Comparison of ENCODE assay signal across 18 mouse cellular contexts in the genomic region with DNA sequence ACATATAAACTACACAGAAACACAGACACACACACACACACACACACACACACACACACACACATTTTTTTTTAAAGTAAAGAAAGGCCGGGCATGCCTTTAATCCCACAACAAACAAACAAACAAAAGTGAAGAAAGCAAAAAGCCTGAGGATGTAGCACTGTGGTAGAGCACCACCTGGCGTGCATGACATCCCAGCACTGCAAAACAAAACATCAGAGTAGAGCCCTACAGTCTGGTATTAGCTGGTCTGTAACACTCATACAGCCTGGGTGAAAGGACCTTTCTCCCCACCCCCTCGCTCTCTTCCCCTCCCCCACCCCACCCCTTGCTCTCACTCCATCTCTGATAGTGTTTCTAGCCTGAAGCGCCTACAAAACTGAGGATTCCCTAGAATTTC. TPM values are rescaled to one million over a fixed set of nuclear protein-coding genes. Genes with fewer than 3 reads are reported as not detected.
DNase-seq lines count a peak whose midpoint lies in the region; ATAC-seq and TF ChIP-seq lines count a peak whose summit lies in the region.
"Had no signal": no experiment of that assay in that cellular context is flagged by ENCODE, and none has a peak within 500 bp of the region (broad histone marks: within the 10 kb centered on the region; RNA-seq: fewer than 3 reads in every experiment).

No protein-coding gene starts in this region.

- no peak overlapping the region for H3K4me3 ChIP-seq in intestine, postnatal 0 days (ENCODE audit: low read depth, low read length)
- no peak overlapping the region for H3K4me3 ChIP-seq in intestine, embryonic 16.5 days (ENCODE audit: low read length)
- no peak overlapping the region for H3K4me3 ChIP-seq in lung, embryonic 14.5 days (ENCODE audit: low read depth, low read length)
- H3K4me3 ChIP-seq: embryonic facial prominence, embryonic 13.5 days; forebrain, embryonic 15.5 days; gastrocnemius, adult 2 months; heart, embryonic 12.5 days; hindbrain, embryonic 10.5 days; hindbrain, embryonic 15.5 days had no signal

- no peak overlapping the region for H3K27ac ChIP-seq in intestine, postnatal 0 days (ENCODE audit: low read depth, low read length)
- H3K27ac ChIP-seq in intestine, embryonic 16.5 days (ENCODE audit: low read length) = no peak overlapping the region
- H3K27ac ChIP-seq in lung, embryonic 14.5 days (ENCODE audit: low read depth) = no peak overlapping the region
- H3K27ac ChIP-seq: embryonic facial prominence, embryonic 13.5 days; forebrain, embryonic 15.5 days; gastrocnemius, adult 2 months; hindbrain, embryonic 10.5 days; hindbrain, embryonic 15.5 days had no signal

- WGBS in intestine, postnatal 0 days = 25% methylated on average over 4 of the region's 4 CpGs
- WGBS in intestine, embryonic 16.5 days = 26% methylated on average over 4 of the region's 4 CpGs
- WGBS in lung, embryonic 14.5 days = 20% methylated on average over 4 of the region's 4 CpGs

- H3K27me3 ChIP-seq in intestine, postnatal 0 days (replicated peaks; ENCODE audit: control insufficient read depth, insufficient read depth, low read length) = peaks cover 6% of the 10 kb centered on the region; the same call in 1 of the 2 replicates
- H3K27me3 ChIP-seq in intestine, embryonic 16.5 days (replicated peaks; ENCODE audit: control insufficient read depth, insufficient read depth, low read length) = peaks cover 21% of the 10 kb centered on the region; the same call in 1 of the 2 replicates
- H3K27me3 ChIP-seq in lung, embryonic 14.5 days (ENCODE audit: insufficient read depth, low read length) = peaks cover 19% of the 10 kb centered on the region

- DNase-seq in lung, embryonic 14.5 days = no peak
- no peak for DNase-seq in lung, postnatal 4 days
- peak; percentile 77 for DNase-seq in ES-CJ7 (ENCODE audit: low read depth, low spot score)
- DNase-seq in ZHBTc4 (ENCODE audit: low read depth, low spot score) = peak; percentile 57
- DNase-seq in frontal cortex, postnatal 14 days (ENCODE audit: low spot score in 2 of 2) = no peak
- DNase-seq: adrenal gland, adult 2 months; adrenal gland, postnatal 25 days; cerebellum, adult 18-20 months; gastrocnemius, adult 2 months; gastrocnemius, postnatal 25 days had no signal

- H3K4me1 ChIP-seq in intestine, postnatal 0 days (replicated peaks; ENCODE audit: control insufficient read depth, insufficient read depth, low read length) = no peaks in the 10 kb centered on the region
- no peaks in the 10 kb centered on the region for H3K4me1 ChIP-seq in intestine, embryonic 16.5 days (ENCODE audit: control insufficient read depth, insufficient read depth, low read length)
- H3K4me1 ChIP-seq in lung, embryonic 14.5 days (ENCODE audit: insufficient read depth) = no peaks in the 10 kb centered on the region
- H3K4me1 ChIP-seq: embryonic facial prominence, embryonic 13.5 days; heart, embryonic 12.5 days had no signal

- no peaks in the 10 kb centered on the region for H3K9me3 ChIP-seq in intestine, postnatal 0 days (ENCODE audit: control insufficient read depth)
- no peaks in the 10 kb centered on the region for H3K9me3 ChIP-seq in intestine, embryonic 16.5 days (ENCODE audit: control insufficient read depth, low read length)
- no peaks in the 10 kb centered on the region for H3K9me3 ChIP-seq in lung, embryonic 14.5 days (ENCODE audit: low read depth, low read length)
- H3K9me3 ChIP-seq: embryonic facial prominence, embryonic 13.5 days; forebrain, embryonic 15.5 days; heart, embryonic 12.5 days; hindbrain, embryonic 10.5 days; hindbrain, embryonic 15.5 days had no signal

- no peak overlapping the region for H3K9ac ChIP-seq in intestine, postnatal 0 days (ENCODE audit: low read depth, low read length)
- H3K9ac ChIP-seq in intestine, embryonic 16.5 days (ENCODE audit: low read depth, low read length) = no peak overlapping the region
- no peak overlapping the region for H3K9ac ChIP-seq in lung, embryonic 14.5 days
- H3K9ac ChIP-seq: forebrain, embryonic 15.5 days; heart, embryonic 12.5 days; hindbrain, embryonic 15.5 days had no signal

- no peaks in the 10 kb centered on the region for H3K36me3 ChIP-seq in intestine, postnatal 0 days (ENCODE audit: control insufficient read depth, insufficient read depth)
- H3K36me3 ChIP-seq in intestine, embryonic 16.5 days (ENCODE audit: control insufficient read depth, insufficient read depth, low read length) = no peaks in the 10 kb centered on the region
- H3K36me3 ChIP-seq in lung, embryonic 14.5 days (ENCODE audit: insufficient read depth) = no peaks in the 10 kb centered on the region
- H3K36me3 ChIP-seq: embryonic facial prominence, embryonic 13.5 days; heart, embryonic 12.5 days; hindbrain, embryonic 10.5 days had no signal

- no peak for ATAC-seq in intestine, postnatal 0 days
- ATAC-seq in intestine, embryonic 16.5 days = no peak
- no peak for ATAC-seq in lung, embryonic 14.5 days (ENCODE audit: insufficient read depth)
- ATAC-seq: forebrain, embryonic 15.5 days; inflammation-experienced regulatory T-cells, adult 6 months had no signal

- TF ChIP-seq CTCF in intestine, postnatal 0 days (IDR thresholded peaks at IDR 0.05; ENCODE audit: low read depth) = peak; percentile 40
- peak; percentile 23; the same call in 1 of the 2 replicates for TF ChIP-seq CTCF in lung, embryonic 14.5 days (IDR thresholded peaks at IDR 0.05; ENCODE audit: low read depth)

- H3K4me2 ChIP-seq in intestine, postnatal 0 days (replicated peaks; ENCODE audit: low read depth) = no peak overlapping the region
- no peak overlapping the region for H3K4me2 ChIP-seq in intestine, embryonic 16.5 days (ENCODE audit: low read depth, low read length)
- H3K4me2 ChIP-seq in lung, embryonic 14.5 days = no peak overlapping the region
- H3K4me2 ChIP-seq: embryonic facial prominence, embryonic 13.5 days; forebrain, embryonic 15.5 days; heart, embryonic 12.5 days; hindbrain, embryonic 15.5 days had no signal

RNA-seq across cellular contexts. Expression of a gene that starts 6.7 kb away (rescaled TPM):
- 7.2 and 8.4 TPM in 2 replicates for polyA plus RNA-seq in intestine, postnatal 0 days (2015; fragmentation: Nextera tagmentation; extraction: Ambion mirVana)
- 9.4 and 9.5 TPM in 2 replicates for polyA plus RNA-seq in intestine, embryonic 16.5 days (2015; fragmentation: Nextera tagmentation; extraction: Ambion mirVana)
- 15.9 and 20.6 TPM in 2 replicates for polyA plus RNA-seq in lung, embryonic 14.5 days (2014; fragmentation: Nextera tagmentation; extraction: Ambion mirVana)

RNA-seq across cellular contexts. Expression of a gene that starts 45.3 kb away (rescaled TPM):
- polyA plus RNA-seq in intestine, postnatal 0 days (2015; fragmentation: Nextera tagmentation; extraction: Ambion mirVana) = 0.77 and 0.80 TPM in 2 replicates
- 0.48 and 0.56 TPM in 2 replicates for polyA plus RNA-seq in intestine, embryonic 16.5 days (2015; fragmentation: Nextera tagmentation; extraction: Ambion mirVana)
- 0.05 and 0.22 TPM in 2 replicates for polyA plus RNA-seq in lung, embryonic 14.5 days (2014; fragmentation: Nextera tagmentation; extraction: Ambion mirVana)

RNA-seq across cellular contexts. Expression of a gene that starts 56.2 kb away (rescaled TPM):
- 4.4 and 5.2 TPM in 2 replicates for polyA plus RNA-seq in intestine, postnatal 0 days (2015; fragmentation: Nextera tagmentation; extraction: Ambion mirVana)
- 14.2 and 16.9 TPM in 2 replicates for polyA plus RNA-seq in intestine, embryonic 16.5 days (2015; fragmentation: Nextera tagmentation; extraction: Ambion mirVana)
- polyA plus RNA-seq in lung, embryonic 14.5 days (2014; fragmentation: Nextera tagmentation; extraction: Ambion mirVana) = 17.7 and 22.7 TPM in 2 replicates

Comparison
In these comparisons a context has a peak if more than half of its experiments do, and no peak if none do; other contexts are left out.
1. DNase-seq: peak in ES-CJ7 (single experiment) and ZHBTc4 (single experiment); none in lung, embryonic 14.5 days (single experiment), lung, postnatal 4 days (0 of 2) and frontal cortex, postnatal 14 days (0 of 2).